Mouse (Mus musculus) layer of hippocampus, adult 9-11 months (tissue): ENCODE measurements around the gene Gm26602.

Experiments used
- DNase-seq: peaks from one replicate; pipeline ENCODE4 v3.0.0; 2022

Gene Gm26602

DNA sequence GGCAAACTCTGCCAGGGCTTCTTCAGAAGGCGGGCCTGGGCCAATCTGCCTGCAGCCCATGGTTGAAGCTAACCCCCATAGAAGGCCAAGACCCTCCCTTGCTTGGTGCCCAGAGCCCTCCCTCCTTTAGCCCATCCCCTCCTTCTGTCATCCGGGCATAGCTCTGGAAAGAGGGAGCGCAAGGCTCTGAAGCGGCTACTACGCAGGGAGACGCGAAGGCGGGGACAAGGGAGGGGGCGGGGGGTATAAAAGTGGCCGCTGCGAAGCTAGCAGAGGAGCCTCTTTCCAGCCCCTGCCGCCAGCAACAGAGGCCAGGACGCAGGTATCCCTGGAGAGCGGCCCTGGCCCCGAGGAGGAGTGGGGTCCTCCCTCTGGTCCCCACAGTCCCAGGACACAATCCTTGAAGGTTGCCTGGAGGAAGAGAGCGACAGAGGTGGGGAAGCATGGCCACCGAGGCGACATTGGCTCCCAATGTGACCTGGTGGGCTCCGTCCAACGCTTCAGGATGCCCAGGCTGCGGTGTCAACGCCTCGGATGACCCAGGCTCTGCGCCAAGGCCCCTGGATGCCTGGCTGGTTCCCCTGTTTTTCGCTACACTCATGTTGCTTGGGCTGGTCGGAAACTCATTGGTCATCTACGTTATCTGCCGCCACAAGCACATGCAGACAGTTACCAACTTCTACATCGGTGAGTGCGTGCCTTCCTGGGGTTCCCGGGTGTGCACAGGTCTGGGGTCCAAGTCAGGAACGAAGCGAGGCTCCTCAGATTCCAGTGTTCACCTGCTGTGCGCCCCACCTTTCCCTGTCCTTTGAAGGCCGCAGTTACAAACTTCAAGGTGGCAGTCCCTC is 7.8 kb downstream of the Gm26602 start:
- no peak for DNase-seq

DNA sequence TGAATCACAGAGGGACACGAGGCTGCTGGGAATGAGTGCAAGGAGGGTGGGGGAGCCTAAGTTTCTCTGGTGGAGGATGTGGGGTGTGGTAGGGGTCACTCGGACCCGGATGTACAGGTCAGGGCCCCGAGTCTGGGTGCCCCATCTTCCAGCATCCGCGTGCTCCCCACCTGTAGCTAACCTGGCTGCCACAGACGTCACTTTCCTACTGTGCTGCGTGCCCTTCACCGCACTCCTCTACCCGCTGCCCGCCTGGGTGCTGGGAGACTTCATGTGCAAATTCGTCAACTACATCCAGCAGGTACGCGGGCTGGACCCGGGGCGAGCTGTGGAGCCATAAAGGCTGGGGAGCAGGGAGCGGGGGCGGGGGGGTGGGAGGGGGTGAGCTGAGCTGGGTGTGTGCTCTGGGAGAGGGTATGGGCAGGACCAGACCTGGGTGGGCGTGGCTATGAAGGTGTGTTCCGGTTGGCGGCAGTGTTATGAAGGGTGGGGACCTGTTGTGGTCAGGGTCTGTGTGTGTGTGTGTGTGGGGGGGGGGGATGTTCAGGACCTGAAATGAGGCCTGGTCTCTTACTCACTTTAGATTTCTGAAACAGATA is 8.7 kb downstream of the Gm26602 start:
- DNase-seq = no peak

DNA sequence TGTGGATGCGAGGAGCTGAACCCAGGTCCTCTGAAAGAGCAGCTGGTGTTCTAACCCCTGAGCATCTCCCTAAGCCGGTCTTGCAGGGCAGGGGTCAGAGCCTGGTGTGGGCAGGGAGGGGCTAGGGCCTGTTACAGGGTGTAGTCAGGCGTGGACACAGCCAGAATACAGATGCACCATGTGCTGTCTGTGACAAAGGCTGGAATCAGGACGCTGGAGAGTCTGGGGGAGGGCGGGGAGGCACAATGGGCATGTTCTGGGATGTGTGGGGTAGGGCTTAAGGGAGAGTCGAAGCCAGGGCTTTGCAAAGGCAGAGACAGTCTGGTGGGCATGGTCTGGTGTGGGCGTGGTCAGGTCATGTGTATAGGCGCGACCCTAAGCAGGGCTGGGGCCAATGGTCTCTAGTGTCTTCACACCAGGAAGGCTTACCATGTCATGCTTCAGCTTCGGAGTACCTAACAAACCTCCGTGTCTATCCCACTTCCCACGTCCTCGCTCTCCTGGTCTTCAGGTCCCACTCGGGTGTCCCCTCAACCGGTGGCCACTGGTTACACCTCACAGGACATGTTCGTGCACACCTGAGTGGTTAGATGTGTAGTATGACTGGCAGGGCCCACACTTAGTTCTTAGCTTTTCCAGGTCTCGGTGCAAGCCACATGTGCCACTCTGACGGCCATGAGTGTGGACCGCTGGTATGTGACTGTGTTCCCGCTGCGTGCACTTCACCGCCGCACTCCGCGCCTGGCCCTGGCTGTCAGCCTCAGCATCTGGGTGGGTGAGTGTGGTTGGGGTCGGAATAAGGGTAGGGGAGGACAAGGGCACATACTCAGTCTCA is 9.6 kb downstream of the Gm26602 start:
- no peak for DNase-seq

DNA sequence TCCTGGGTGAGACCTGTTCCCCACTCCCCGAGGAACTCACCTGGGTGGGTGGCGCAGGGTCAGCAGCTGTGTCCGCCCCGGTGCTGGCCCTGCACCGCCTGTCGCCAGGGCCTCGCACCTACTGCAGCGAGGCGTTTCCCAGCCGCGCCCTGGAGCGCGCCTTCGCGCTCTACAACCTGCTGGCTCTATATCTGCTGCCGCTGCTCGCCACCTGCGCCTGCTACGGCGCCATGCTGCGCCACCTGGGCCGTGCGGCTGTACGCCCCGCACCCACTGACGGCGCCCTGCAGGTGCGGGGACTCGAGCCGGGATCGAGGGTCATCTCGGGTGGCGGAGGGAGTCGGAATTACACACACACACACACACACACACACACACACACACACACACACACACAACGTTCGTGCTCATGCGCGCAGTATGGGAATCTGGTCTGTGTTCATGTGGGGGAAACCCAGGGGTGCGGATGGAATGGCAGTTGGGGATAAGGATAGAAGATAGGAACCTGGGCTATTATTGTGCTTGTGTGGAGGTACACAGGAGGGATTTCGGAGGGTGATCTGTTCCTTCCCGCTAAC is 10.4 kb downstream of the Gm26602 start, which contains the start of gene R3hdm4:
R3hdm4 (minus strand) TSS at position 251 of the 578 bp plus-strand sequence.
- DNase-seq = no peak

DNA sequence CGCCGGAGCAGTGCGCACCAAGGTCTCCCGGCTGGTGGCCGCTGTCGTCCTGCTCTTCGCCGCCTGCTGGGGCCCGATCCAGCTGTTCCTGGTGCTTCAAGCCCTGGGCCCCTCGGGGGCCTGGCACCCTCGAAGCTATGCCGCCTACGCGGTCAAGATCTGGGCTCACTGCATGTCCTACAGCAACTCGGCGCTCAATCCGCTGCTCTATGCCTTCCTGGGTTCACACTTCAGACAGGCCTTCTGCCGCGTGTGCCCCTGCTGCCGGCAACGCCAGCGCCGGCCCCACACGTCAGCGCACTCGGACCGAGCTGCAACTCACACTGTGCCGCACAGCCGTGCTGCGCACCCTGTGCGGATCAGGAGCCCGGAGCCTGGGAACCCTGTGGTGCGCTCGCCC is 10.9 kb downstream of the Gm26602 start:
- no peak for DNase-seq

DNA sequence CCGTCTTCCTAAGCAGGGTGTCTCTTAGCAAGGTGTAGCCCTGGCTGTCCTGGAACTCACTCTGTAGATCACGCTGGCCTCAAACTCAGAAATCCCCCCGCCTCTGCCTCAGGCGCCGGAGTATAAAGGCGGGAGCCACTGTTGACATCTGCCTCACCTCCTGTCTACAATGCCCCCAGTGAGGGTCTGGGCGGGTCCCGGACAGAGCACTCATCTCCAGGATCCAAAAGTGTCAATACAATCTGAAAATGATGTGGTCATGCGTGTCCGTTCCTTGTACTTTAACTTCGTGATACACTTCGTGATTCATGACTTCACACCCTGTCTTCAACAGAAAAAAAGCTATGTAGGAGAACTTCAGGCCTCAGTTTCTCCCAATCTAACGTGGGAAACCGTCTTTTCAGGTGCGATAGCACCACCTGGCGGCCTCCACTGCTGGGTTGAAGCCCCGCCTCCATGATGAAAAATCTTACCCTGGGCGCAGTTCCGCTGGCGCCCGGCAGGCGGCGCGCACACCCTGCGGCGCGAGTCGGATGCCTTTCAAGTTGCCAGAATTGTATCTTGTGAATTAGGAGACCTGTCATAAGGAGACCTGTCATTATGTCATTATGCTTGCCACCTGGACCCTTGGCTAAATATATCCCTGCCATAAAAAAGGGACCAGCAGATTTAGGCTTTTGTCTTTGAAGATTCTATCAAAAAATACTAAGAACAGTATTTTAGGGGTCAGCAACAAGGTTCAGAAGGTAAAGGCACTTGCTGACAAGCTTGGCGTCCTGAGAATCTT is 14.5 kb downstream of the Gm26602 start:
- DNase-seq = peak; percentile 85

DNA sequence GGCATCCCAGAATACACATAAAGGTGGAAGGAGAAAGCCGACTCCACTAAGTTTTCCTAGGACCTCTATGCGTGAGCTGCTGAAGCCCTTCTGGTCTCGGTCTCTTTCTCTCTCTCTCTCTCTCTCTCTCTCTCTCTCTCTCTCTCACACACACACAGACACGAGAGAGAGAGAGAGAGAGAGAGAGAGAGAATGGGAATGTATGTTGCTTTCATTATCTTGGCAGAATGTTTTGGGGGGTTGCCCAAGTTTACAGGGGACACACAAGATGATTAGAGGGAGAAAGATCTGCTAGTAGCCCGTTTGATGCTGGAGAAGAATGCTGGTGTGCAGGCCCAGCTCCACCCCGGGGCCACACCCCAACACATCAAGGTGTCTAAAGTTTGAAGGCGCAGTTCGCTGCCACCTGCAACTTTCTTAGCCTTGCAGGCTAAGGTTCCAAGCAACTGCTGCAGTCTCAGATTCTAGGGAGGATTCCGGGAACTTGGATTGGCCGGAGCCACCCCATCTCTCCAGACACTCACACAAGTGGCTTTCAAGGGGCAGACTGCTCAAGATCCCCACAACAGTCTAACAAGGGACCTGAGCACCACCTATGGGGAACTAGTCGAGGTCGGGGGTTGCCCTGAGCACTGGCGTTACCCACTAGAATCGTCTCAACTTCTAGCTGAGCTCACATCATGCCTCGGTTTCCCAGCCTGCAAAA is 15.3 kb downstream of the Gm26602 start:
- no peak for DNase-seq

DNA sequence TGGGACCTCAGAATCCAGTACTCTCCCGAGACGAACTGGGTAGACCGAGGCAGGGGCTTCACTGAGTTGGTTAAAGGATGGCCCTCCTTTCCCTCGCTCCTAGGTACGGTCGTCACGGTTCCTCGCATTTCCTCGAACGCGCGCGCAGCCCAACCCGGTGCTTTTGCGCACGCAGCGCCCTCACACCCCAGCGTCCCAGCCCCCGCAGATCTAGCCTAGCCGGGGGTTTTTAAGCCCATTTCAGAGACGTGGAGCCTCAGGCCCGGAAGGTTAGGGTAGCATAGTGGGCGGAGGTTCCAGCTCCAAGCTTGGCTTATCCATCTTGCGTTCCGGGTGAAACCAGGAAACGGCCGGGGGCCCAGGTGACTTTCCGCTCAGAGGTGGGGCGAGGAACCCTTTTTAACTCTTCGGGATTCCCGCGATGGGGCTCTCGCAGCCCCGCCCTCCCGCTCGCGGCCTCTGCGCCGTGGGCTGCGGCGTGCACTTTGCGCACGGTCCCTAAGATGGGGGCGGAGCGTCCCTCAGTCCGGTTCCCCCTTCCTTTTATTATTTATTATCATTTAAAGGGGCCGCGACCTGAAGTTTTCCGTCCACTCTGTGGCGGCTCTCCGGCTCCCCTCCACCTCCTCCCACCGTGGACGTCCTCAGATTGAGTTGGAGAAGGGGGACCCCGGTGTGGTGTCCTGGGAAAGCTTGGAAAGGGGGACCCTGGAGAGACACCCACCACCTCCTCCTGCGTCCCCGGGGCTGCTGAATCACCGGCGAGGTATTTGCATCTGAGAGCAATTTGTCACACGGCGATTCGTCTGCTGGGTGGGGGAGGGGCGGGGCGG is 16.1 kb downstream of the Gm26602 start, which contains the start of gene Arid3a:
Arid3a (plus strand) TSS at position 553 of the 833 bp plus-strand sequence.
- peak; percentile 87 for DNase-seq

DNA sequence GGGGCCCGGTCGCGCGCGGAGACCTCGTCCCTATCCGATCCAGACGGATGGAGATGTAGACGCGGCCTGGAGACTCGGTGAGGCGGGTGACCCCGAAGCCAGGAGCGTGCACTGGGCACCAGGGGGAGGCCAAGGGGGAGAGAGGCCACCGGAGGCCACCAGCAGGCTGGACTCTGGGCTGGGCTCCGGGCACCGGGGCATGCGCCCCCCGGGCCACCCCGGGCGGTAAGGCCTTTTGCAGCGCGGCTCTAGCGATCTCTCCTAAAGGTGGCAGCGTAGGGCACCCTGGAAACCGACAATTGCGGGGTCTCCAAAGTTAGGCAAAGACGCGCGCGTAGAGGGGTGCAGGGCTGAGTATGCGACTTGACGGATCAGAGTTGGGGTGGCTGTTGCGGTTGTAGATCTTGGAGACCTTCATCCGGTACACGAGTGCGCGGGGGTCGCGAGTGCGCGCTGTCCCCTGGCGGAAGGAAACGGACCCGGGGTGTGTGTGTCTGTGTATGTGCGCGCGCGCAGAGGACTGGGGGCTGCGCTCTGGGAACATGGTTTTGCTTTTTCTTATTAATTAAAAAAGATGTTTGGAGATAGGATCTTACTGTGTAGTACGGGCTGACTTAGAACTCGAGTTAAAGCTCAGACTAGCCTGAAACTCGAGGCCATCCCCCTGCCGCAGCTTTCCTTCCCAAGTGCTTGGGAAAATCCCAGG is 16.8 kb downstream of the Gm26602 start:
- DNase-seq = peak; percentile 47

DNA sequence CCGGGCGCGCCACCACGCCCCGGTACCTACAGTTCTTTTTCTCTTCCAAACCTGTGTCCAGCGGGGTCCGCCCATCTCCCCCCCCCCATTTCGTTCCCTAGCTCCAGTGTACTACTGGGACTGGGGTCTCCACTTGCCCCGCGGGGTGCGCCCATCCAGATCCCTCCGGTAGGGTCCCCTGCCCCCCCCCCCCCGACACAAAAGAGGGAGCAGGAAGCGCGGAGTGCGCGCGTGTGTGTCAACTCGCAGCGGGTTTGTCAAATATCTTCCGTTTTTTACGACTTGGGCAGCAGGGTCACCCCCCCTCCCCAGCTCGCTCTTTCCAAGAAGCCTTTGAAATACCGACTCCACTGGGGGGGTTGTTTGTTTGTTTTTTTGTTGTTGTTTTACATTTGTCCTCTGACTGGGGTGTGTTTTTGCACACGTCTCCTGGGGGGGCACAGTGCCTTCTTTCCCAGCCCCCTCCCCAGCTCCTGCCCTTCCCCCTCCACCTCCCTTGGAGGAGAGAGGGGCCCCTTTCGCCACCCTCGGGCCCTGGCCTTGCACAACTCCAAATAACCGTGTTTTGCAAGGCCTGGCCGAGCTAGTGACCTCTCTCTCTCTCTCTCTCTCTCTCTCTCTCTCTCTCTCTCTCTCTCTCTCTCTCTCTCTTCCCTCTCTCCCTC is 17.5 kb downstream of the Gm26602 start:
- DNase-seq = peak; percentile 34

DNA sequence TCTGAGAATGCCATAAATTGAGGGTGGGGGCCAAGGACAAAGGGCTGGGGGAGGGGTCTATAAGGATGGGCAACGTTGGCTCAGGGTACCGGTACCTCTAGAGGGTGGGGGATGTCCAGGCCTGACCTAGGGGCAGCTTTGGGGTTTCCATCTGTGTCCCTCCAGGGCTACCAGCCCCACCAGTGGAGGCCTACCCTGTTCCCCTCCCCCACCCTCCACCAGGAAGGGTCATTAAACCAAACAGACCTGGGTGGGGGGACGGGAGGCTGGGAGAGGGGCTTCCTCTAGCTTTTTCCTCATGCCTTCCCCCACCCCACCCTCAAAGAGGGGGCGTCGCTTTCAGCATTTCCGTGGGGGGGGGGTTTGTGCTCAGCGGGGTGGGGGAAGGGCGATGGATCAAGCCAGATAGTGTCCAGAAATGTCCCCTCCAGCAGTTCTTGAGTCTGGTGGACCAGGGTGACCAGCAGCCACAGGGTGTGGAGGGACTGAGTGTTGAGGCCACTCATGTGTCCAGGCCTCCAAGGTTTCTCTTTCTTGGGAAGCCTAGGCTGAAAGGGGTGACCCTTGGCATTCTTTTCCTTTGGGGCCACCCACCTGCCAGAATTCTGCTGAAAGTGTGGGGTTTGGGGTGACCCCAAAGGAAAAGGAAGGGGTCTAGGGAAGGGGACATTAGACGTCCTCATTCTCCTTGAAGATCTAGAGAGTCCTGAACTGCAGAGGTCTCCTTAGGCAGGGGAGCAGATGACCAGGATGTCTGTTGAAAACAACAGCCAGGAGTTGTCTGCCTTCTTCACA is 18.4 kb downstream of the Gm26602 start:
- no peak for DNase-seq

DNA sequence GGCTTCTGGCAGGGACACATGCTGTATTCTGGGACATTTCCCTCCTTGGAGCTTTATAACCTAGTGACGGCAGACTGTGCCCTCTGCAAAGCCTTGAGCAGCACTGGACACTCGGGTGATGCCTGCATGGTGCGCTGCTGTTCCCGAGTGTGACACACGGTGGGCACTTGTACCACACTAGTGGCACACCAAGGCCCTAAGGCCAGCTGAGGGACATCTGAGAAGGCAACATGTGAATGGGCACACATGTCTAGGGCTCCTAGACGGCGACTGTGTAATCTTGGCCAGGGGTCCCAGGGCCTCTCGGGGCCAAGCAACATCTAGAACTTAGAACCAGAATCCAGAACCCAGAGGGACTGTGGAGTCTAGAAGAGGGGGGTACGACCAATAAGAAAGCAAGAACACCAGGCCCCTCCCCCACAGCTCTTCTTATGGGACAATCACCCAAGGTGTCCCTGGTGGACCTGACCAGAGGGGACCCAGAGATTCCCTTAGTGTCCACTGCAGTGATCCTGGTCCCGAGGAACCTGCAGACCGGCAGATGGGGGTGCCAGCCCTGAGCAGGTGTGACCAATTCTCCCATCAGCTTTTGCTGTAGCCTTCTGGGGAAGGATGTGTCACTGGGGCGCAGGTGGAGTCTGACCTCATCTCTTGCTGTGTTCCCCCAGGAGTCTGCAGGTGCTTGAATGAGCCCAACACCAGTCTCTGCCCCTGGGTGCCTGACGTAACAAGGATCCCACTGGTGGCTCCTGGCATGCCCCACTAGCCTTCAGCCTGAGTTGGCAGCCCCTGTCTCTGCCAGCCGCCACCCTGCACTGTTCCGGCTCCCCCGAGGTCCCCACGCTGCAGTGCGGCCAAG is 19.5 kb downstream of the Gm26602 start:
- no peak for DNase-seq

DNA sequence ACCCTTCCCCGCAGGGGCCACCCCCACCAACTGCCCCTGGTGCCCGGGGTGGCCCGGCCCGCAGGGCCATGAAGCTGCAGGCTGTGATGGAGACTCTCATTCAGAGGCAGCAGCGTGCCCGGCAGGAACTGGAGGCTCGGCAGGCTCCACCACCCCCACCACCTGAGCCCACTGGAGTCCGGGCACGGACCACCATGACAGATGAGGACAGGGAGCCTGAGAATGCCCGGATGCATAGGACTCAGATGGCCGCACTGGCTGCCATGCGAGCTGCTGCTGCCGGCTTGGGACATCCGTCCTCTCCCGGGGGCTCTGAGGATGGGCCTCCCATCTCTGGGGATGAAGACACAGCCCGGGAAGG is 20.1 kb downstream of the Gm26602 start:
- DNase-seq = no peak

DNA sequence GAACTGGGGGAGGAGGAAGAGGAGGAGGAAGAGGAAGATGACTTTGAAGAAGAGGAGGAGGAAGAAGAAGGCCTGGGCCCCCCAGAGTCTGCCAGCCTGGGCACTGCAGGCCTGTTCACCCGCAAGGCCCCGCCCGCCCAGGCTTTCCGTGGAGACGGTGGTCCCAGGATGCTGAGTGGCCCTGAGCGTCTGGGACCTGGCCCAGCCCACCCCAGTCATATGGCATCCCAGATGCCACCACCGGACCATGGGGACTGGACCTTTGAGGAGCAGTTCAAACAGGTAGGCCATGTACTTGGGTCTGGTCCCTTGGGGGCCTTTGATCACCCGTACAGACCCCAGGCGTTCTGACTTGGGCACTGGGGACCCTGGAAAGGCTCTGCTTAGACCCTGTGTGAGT is 21.1 kb downstream of the Gm26602 start:
- no peak for DNase-seq

DNA sequence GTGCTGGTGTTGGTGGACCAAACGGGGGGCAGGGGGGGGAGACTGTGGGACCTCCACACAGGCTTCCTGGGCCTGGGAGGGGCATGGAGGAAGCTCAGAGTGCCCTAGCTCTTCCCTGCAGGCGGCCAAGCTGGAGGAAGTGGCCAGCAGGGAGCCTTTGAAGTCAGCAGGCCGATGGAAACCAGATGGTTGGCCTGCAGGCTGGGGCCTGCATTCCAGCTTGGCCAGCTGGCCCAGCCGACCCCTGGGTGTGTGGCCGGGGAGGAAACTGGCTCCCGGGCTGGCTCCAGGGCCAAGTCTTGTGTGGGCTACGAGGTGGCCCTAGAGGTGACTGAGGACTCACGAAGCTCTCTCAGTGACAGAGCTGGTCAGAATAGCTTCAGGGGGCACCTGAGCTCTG is 22.1 kb downstream of the Gm26602 start:
- peak; percentile 48 for DNase-seq

DNA sequence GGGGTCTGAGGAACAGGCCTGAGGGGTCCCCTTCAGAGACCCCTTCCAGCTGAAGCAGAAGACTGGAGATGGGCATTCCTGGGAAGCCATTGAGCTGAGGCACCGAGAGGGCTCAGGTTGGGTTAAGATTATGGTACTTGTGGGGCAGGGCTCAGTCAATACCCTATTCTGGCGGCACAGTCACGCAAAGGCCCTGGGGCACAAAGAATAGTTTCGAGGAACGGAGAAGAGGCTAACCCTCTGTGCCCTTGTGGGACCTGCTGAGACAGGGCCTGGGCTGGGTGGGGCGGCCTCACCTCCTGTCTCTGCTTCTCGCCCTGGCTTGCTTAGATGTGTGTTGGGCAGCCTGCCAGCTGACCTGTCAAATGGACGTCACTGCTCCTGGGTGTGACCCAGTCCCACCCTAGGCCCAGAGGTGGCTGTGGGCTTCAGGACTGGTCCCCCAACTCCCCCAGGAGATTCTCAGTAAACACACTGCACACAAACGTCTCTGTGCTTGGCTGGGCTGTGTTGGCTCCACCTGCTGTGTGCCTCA is 22.6 kb downstream of the Gm26602 start:
- no peak for DNase-seq

DNA sequence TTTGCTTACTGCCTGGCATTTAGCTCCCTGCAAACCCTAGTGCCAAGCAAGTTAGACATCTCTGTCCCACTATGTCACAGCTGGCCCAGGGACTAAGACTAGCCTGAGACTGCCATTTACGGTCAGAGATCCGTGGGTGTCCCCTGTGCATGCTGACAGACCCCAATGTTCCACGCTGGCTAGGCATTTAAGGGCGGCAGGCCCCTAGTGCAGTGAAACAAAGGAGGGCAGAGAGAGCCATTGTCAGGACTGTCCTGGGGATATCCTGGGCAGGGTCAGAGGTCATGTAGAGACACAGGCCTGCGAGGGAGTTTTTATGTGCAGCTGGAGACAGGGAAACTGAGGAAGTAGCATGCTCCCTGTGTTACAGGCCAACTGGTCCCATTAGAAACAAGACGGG is 23.2 kb downstream of the Gm26602 start:
- DNase-seq = no peak
